Mouse (Mus musculus): Measurements from ENCODE around the gene Mmgt2.

The Mmgt2 gene

DNA sequence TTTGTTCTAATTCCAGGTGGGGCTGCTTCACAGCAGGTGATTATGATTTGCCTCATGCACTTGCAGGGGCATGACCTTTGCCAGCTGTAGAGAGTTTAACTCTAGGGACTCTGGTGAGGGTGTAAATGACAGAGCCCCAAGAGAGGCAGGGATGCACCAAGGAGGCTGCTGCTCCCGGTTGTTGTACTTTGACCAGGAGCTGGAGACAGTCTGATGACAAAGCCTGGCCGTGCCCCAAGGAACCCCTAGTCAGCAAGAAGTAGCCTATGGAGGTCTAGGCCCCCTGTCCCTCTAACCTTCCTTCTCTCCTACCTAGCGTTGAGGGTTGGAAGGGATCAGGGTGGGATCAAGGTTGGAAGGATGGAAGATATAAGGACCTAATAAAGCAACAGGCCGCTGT, 33.0 kb upstream of the Mmgt2 start:
- in situ Hi-C loops (cut with MboI, MseI): no loop called here

- in situ Hi-C loops (cut with MboI, MseI): no loop called here
These were observed 27.4 kb upstream of the Mmgt2 start for GRCm38 (mm10) chr11:62621079-62621478.

- in situ Hi-C loops (cut with MboI, MseI): no loop called here
These were observed 26.7 kb upstream of the Mmgt2 start for GRCm38 (mm10) chr11:62621586-62622283.

DNA sequence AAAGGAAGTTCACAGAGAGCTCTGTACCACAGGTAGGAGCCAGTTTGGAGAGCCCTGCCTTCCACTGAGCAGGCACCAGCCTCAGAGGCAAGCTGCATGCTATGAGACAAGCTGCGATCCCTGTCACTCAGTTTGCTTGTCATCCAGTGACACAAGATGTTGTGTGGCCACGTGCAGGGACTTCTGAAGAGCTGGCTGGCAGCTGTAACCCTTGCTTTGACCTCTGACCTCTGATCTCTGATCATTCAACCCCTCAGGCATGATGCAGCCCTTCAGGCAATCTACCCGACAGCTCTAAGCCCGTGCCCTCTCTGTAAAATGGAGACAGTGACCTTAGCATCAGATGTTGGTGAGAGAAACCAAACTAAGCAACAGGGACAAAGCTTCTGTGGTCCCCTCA, 25.6 kb upstream of the Mmgt2 start:
- in situ Hi-C loops (cut with MboI, MseI): no loop called here

DNA sequence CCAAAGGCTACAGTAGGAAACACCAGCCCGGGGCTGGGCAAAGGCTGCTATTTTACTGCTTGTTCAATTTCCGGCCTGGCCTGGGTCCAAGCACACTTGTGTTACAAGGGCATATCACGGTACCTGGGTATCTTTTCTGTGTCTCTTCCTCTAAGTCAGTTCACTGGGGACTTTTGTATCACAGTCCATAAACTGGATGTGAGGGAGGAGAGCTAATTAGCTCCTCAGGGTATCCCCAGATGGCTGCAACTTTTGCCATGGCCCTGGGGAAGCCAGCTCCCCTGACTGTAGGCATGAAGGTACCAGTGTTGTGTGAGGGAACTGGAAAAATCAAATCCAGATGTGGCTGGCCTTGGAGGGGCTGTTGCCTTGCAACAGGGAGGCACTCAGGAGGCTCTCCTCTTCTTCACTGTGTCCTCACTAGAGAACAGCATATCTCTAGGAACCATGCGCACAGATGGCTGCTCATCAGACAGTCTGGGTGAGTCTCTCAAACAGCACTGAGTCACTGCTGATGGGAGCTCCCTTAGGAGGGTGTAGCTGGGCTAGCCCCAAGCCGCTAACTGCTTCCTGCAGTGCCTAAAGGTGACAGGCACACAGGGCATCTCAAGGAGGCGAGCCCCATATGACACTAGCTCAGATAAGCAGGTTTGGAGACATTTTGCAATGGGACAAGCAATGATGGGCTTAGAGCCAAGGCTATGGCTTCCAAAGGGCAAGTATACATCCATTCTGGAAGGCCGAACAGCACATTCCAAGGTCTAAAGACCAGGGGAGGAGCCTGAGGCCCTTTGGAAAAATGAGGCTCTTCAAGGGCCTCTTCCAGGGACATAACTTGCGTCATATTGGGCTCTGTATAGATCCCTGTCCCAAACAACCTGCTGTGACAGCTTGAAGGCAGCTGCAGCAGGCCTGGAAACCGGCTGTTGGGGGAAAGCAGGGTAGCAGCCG, 23.8 kb upstream of the Mmgt2 start:
- in situ Hi-C loops (cut with MboI, MseI): no loop called here

GRCm38 (mm10) chr11:62629352-62630224, 18.9 kb upstream of the Mmgt2 start:
- in situ Hi-C loops (cut with MboI, MseI): no loop called here

DNA sequence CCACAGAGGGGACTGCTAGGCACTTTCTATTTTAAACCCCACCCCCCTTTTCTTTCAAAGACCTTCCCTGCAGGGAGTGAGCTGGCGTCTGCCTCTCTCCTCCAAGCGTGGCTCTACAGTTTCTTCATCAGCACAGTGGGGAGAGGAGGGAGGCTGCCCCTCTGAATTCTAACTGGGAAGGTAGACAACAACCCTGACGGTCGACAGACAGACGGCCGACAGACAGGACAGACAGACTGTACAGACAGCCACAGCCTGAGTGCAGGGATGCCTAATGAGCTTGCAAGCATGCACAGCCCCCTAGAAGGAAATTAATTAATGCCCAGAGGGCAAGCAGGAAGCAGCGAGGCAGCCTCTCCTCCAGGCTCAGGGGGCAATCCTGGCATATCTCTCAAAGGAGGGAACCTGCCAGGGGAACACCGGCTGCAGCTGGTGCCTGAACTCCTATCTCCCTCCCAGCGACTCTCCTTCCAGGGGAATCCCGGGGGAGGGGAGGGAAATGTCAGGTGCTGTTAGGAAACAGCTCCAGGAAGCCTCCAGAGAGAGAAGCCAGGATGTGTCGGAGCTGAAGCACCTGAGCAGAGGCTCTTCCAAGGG, 18.1 kb upstream of the Mmgt2 start:
- in situ Hi-C loops (cut with MboI, MseI): no loop called here

- in situ Hi-C loops (cut with MboI, MseI): no loop called here
These were observed 17.3 kb upstream of the Mmgt2 start for GRCm38 (mm10) chr11:62631138-62631537.

- in situ Hi-C loops (cut with MboI, MseI): no loop called here
These were observed 13.1 kb upstream of the Mmgt2 start for GRCm38 (mm10) chr11:62635406-62635805.

DNA sequence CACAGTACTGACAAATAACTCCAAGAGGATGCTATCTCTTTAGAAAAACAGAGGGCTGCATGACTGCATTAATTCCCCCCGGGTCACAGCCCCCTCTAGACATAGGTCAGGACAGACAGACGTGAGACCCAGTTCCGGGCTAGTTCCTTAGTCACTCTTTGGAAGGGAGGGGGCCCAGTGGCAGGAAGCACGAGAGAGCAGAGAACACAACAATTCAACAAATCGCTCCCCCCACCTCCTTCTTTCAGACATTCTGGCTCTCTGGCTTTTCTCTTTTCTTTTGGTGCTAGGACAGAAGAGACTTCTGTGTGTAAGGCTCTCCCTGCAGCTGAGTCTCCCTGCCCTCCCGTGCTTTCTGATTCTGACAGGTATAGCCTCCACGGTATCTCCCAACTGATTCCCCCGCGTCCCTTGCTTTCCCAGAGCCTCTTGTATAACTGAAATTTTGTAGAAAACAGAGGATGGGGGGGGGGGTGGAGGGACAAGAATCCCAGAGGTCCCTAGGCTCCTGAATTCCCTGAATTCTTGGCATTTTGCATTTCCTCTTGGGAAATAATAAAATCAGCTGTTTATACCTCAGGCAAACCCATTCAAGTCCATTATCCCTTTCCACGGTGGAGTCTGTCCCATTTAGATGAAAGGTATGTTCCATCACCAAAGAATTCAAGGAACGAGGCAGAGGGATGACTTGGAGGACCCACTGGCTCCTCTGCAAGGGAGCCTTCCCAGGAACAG, 12.2 kb upstream of the Mmgt2 start:
- in situ Hi-C loops (cut with MboI, MseI): no loop called here

- in situ Hi-C loops (cut with MboI, MseI): no loop called here
These were observed 11.6 kb upstream of the Mmgt2 start for GRCm38 (mm10) chr11:62636840-62637221.

GRCm38 (mm10) chr11:62637401-62637800, 11.1 kb upstream of the Mmgt2 start:
- in situ Hi-C loops (cut with MboI, MseI): no loop called here

DNA sequence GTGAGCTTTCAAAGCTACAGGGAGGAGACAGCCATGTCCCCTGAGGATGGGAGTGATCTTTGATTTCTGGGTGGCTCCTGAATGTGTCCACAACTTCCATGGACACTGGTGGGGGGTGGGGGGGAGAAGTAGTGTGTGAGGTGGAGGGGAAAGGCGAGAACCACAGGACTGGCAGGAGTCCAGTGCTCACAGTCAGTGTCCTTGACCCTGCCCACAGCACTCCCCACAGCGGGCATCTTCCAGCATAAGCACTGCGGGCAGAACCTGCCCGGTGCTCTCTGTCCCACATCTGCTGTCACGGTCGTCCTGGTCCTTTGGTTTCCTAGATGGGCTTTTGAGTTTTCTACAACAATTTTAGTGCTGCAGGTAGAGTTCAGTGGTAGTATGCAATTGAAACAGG, 10.7 kb upstream of the Mmgt2 start:
- in situ Hi-C loops (cut with MboI, MseI): no loop called here

DNA sequence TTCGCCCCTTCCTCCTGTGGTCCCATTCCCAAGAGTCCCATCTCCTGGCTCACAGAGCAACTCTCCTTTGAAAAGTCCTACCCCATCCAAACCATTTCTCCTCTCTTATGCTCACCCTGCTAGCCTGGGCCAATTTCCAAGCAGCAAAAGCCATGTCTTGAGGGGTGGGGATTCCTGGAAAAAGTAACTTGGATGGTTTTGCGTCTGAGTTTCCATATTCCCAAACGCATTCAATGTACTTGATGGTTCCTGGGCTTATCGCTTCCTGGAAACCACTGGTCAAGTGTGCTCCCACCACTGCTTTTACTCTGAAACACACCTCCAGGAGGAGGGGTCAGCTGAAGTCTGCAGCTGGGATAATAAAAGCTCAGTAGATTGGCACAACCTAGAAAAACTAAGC, 10.1 kb upstream of the Mmgt2 start:
- in situ Hi-C loops (cut with MboI, MseI): no loop called here

GRCm38 (mm10) chr11:62640378-62640777, 8.1 kb upstream of the Mmgt2 start:
- in situ Hi-C loops (cut with MboI, MseI): no loop called here

DNA sequence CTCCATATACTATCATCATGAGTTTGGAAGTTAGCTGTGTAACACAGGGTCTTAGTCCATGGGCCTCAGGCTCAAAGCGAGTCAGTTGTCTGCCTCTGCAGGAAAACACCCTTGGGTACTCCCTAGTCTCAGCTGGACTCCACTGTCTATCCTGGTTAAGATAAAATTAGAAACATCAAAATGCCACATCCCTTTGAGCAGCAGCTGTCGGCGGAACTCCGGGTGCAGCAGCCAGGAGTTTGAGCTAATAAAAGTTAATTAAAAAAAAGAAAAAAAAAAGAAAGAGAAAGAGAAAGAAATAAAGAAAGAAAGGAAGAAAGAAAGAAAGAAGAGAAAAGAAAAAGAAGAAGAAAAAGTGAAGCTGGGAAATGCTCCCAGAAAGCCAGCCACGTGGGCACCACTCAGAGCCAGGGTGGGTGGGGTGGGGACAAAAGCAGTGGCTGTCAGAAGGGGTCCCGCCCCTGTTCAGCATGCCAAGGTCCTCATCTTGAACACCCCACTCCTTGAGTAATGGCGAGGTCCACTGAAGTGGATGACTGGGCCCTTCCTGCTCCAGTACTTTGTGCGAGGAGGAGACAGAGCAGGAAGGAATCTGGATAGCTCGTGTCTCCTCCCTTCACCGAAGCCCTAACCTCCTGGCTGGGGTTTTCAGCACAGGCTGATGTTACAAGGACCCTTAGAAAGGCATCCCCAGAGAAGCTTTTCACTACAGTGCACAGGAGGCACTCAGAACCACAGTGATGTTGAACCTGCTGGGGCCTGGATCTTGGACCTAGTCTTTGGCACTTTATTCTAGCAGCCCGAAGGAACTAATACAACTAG, 6.2 kb upstream of the Mmgt2 start:
- in situ Hi-C loops (cut with MboI, MseI): no loop called here

DNA sequence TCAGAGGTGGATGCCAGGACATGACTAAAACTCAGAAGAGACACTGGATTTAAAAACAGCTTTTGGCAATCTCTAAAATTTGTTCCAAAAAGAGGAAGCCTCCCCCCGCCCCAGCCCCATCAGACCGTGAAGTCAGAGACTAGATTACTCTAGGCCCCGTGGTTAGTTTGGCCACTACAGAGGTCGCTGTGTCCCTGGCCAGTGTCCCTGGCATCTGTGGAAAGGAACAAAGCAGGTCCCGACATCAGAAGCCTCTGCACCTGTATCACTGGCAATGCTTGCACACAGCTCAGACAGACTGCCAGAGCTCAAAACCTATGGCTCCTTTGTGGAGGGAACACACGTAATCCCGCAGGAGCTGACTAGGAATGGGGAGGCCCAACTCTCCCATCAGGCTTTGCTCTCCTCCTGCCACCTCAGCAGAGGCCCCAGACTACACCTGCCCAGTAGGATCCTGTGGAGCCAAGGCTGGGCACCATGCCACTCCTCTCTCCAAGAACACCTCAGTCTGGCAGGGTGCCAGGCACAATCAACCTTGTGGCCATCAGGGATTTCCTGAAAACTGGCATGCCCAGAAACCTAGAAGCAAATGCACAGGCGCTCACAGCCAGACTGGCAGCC, 5.3 kb upstream of the Mmgt2 start:
- in situ Hi-C loops (cut with MboI, MseI): no loop called here

GRCm38 (mm10) chr11:62643681-62644363, 4.6 kb upstream of the Mmgt2 start:
- in situ Hi-C loops (cut with MboI, MseI): no loop called here
